Mouse (Mus musculus): Measurements from ENCODE around the gene Cep57l1.

Cep57l1 gene

DNA sequence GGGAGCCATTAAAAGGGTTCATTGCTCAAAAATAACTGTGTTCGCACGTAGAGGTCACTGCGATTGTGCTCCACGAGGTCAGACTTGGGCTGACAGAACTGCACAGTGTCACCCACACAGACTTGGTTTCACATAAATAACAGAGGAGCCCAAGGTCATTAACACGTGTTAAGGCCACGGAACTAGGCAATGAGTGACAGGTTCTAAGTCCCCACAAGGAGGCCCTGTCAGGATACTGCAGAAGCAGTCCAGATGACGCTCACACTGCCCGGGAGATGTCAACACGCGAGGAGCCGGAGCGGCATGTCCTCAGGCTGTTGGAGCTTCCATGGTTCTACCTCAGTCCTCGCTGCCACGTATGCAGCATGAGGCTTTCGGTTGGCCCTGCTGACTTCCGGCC lies 72.4 kb downstream of the Cep57l1 start:
- no peak for DNase-seq (ENCODE audit: low spot score in 2 of 2)

GRCm38 (mm10) chr10:41735398-41735797 lies 74.3 kb downstream of the Cep57l1 start:
- no peak for DNase-seq (ENCODE audit: low spot score in 2 of 2)

DNA sequence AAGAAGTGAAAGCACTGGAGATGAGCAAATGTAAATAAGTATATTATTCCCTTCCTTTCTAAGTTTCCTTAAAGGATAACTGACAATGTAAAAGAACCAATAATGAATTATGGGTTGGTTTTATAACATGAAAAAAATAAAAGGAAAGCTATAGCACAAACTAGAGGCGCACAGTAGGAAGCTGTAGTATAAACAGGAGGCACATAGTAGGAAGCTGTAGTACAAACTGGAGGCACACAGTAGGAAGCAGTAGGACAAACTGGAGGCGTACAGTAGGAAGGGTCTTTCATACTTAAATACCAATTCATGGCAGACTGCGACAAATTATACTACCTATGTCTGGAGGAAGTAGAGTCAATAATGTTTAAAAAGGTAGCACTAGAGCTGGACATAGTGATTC lies 76.5 kb downstream of the Cep57l1 start:
- DNase-seq (ENCODE audit: low spot score in 2 of 2) = no peak

DNA sequence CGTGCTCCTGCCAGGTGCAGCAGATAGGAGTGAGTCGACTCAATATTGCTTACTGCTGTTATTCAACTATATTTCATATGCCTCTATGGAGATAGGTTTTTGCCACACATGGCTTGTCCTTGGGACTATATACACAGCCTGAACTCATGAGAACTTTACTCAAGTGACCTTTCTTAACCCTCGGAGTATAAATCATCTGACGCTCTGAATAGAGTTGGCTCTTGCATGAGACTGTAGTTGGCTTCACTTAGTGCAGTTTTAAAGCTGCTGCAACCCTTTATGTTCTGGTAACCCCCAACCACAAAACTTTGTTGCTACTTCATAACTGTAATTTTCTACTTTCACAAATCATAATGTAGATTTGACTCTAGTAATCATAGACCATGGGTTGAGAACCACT lies 77.7 kb downstream of the Cep57l1 start:
- no peak for DNase-seq (ENCODE audit: low spot score in 2 of 2)

DNA sequence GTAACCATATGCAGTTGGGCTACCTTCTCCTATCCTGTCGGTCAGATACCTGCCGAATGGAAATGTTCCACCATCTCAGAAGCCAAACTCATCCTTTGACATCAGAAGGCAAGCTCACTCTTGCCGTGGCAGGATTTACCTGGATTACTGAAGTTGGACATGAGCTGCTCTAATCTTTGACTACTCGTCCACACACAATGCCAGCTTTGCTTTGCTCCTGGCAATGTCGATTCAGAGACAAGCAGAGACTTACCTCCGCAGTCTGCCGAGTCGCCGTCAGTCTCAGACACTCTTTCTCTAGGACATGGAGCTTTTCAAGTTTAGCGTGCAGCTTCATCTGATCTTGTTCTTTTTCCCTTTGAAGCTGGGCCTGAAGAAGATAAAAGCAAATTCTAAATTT lies 78.9 kb downstream of the Cep57l1 start:
- DNase-seq (ENCODE audit: low spot score in 2 of 2) = no peak

DNA sequence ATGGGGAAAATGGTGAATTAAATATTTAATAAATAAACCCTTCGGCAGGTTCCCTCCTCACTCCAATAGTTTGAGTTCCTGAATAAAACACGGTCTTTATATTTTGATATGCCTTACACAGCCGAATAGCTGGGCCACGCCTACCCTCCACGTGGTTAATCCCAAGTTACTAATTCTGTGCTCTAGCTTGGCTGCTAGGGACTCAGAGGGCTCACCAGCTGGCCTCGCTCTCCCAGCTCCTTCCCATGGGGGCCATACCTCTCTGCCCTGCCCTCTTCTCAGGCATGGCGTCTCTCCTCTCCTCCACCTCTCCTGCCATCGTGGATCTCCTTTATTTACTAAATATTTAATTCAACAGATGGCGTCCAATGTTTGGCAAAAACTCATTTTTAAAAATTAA lies 83.5 kb downstream of the Cep57l1 start:
- DNase-seq (ENCODE audit: low spot score in 2 of 2) = no peak

DNA sequence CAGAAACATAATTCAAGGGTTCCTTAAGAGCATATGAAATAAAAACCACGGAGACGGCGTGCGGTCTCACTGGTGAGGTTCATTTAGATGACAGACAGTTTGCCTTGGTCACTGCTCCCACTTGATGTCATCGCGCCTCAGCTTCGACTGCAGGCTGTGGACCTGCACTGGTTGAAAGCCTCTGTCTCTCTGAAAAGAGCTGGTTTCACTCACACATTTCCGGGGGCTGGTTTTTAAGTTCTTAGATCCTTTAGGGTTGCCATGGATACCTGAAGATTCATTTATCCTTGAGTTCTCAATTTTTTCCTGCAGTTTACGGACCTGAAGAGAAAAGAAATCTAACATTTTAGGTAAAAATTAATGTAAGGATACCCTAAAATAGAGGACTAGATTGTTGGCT lies 90.1 kb downstream of the Cep57l1 start:
- DNase-seq (ENCODE audit: low spot score in 2 of 2) = no peak

DNA sequence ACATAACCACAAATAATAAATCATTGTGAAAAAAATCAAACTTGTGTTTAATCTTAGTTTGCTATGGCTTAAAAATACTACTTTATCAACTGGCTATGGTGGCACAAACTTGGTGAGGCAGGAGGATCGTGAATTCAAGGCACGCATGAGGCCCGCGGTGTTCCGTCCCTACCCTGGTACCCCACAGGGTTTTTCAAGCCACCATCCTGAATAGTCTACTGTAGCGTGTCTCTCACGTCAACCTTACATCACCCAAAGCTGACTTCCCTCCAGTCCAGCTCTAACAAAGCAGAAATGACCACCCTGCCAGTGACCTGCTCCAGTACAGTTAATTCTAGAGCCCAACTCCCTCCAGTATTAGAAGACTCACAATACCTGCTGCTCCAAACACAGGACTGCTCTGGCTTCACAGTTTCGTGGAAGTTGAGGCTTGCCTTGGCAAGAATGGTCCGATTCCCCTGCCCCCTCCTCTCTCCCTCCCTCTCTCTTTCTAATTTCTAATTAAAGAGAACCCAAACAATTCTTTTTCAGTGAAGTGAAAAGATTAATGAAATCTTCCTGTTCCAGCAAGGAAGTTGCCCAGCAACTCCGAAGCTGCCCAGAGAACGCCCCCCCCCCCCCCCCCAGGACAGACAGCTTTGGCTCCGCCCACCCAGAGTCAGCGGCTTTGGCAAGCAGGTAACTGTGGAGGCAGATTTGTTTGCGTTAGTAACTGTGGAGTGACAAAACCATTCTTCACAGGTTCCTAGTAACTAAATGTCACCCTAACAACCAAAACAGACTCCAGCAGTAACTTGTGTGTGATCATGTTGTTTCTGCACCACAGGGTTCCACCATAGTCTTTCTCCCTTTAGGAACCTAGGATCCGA lies 93.4 kb downstream of the Cep57l1 start, which contains the start of gene Ccdc162:
TSS of gene Ccdc162 (minus strand) at position 606 of the 869 bp plus-strand sequence.
- DNase-seq (ENCODE audit: low spot score in 2 of 2) = no peak

DNA sequence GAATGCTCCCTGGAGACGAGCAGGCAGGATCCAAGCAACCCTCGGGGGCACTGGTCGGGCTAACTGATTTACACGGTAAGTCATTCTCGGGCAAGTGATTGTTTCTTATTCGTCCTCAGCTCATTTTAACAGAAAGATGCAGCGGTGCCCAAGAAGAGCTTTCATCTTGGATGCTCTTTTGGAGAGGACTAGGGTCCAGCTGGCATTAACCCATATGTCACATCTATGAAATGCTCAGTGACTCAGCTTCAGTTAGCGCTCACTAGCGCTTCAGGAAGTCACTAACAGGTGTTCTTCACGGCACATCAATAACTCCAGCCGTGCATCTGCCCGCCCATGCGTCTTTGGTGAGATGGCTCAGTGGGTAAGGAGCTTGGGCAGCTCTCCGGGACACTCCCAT lies 94.1 kb downstream of the Cep57l1 start:
- no peak for DNase-seq (ENCODE audit: low spot score in 2 of 2)

DNA sequence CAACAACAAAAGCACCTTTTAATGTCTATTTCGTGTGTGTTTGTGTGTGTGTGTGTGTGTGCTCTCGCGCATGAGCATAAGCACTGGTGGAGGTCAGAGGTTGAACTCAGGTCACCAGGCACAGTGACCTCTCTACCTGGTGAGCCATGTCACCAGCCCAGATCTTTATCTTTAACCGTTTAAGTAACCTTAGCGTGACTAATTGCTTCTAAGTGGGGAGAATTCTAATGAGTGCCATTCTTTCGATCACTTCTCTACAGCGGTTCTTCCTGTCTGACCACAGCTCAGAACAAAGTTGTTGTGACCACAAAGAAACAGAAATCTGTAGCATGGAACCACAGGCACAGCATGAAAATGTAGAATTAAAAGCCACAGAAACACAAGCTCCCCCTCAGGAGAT lies 98.2 kb downstream of the Cep57l1 start:
- peak in 1 of 2 experiments; percentile 28 for DNase-seq (ENCODE audit: low spot score in 2 of 2)

DNA sequence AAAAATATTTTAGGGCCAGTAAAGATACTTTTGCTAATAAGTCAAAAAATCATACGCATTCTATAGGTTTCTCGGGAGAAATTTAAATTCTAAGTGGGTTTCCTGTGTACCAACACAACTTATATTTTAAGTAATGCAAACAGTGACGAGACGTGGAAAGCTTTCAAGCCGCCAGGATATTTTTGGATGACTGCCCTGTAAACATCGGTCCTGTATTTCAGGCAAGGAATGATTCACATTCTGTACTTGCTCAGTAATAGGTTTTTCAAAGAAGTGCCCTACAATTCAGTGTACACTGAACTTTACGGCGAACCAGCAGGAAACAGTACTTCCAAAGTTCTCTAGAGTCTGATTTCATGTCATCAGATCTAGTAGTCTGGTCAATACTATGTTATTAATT lies 98.9 kb downstream of the Cep57l1 start:
- DNase-seq (ENCODE audit: low spot score in 2 of 2) = no peak

- DNase-seq (ENCODE audit: low spot score in 2 of 2) = no peak
Observed at GRCm38 (mm10) chr10:41709341-41709740, 100.3 kb downstream of the Cep57l1 start.

DNA sequence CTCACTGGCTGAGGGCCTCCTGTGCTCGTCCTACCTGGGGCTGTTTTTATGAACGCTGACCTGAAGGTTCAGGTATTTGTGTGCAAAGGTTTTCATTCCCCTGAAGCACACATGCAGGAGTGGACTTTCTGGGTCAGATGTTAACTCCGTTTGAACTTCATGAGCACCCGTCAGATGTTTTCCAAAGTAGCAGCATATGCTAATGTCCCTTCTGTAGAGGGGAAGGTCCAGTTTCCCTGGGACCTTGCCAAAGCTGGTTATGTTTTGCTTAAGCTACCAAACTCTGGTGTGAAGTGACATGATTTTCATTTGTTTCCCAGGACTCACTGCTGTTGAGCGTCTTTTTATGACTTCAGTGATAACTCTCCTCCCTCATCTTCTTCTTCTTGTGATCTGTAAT lies 110.0 kb downstream of the Cep57l1 start:
- DNase-seq (ENCODE audit: low spot score in 2 of 2) = no peak

DNA sequence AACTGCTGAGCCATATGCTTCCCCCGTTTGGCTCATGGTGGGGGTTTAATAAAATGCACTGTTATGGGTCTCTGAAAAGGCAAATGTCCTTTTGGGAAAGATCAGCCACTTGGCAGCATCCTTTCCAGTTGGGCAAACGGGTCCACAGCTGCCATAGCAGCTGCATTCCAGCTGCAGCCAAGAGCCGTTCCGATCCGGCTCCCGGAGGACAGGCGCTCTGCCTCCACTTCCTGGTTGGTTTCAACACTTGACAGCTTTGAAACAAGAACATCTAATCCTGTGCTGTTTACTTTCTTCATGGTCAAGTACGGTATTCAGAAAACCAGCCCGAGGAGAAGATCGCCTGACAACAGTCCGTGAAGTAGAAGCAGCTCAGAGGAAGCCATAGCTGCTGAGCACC lies 112.6 kb downstream of the Cep57l1 start:
- DNase-seq (ENCODE audit: low spot score in 2 of 2) = no peak

GRCm38 (mm10) chr10:41690978-41691377 lies 118.7 kb downstream of the Cep57l1 start:
- DNase-seq (ENCODE audit: low spot score in 2 of 2) = no peak

- DNase-seq (ENCODE audit: low spot score in 2 of 2) = peak; percentile 61 to 72
Observed at GRCm38 (mm10) chr10:41689941-41690887, 119.5 kb downstream of the Cep57l1 start.

GRCm38 (mm10) chr10:41684548-41684996 lies 125.1 kb downstream of the Cep57l1 start:
- DNase-seq (ENCODE audit: low spot score in 2 of 2) = no peak

GRCm38 (mm10) chr10:41682546-41683393 lies 126.9 kb downstream of the Cep57l1 start:
- peak; percentile 77 to 86 for DNase-seq (ENCODE audit: low spot score in 2 of 2)

DNA sequence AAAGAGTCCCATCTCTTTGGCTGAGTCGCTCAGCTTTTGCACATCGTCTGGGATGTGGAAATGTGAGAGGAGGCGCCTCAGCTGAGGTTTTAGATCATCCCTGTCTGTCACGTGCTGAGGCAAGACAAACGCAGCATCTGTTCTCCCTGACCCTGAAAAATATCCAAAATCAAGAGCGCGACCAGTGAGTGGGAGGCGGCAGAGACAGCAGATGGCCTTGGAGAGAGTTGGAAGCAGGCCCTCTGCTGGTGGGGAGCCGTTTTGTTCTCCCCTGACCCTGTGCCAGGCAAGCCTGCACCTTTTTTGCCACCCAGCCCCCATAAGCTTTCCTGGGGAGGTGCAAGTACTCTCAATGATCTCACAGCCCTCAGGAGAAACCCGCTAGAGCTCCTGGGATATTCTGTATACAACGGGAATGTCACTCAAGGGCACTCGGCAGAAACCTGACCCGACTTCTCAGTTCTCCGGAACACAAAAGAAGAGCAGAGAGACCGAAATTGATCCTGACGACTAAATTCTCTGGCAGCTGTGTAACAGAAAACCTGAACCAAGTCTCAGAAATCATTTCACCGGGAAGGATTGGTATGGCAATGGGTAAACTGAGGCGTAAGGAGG lies 130.8 kb downstream of the Cep57l1 start:
- DNase-seq (ENCODE audit: low spot score in 2 of 2) = peak in 1 of 2 experiments; percentile 41

GRCm38 (mm10) chr10:41677396-41677795 lies 132.3 kb downstream of the Cep57l1 start:
- DNase-seq (ENCODE audit: low spot score in 2 of 2) = no peak

DNA sequence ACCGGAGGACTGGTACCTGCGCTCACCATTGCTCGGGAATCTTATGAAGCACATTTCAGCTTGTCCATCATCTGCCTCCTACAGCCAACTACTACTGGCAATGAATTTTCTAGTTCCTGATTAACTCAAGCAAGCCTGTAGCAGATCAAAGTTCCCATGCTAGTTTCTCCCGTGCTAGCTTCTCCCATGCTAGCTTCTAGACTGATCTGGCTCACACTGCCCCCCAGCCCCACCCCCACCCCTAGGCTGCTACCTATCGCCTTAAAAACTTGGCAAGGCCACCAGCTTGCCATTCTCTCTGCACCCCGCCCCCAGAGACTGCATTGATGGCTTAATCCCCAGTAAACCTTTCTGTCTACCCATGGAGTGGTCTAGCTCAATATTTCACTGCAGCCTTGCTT lies 133.0 kb downstream of the Cep57l1 start:
- DNase-seq (ENCODE audit: low spot score in 2 of 2) = no peak
